Mouse (Mus musculus) mature B cell (primary cell): Measurements from ENCODE around the gene Aup1.

Experiments
- in situ Hi-C: fragments of 300-500 bp; cut with MboI; formaldehyde crosslinking; loops from 2 replicates; pipeline ENCODE4 v1.14.3; 2019

Gene Aup1

GRCm38 (mm10) chr6:83054074-83054851 is at the start of gene Aup1:
Gene Aup1 (plus strand): TSS chr6:83054521.
- in situ Hi-C loops = no loop called here

- in situ Hi-C loops = loop anchor here (10.0 kb wide), 1 partner anchor 70 kb away; the partner anchor contains the start of genes Pcgf1 and Tlx2
Observed at GRCm38 (mm10) chr6:83004872-83005271, 49.4 kb upstream of the Aup1 start.

GRCm38 (mm10) chr6:83005444-83006011 is 48.8 kb upstream of the Aup1 start:
- in situ Hi-C loops = loop anchor here (10.0 kb wide), 1 partner anchor 69 kb away; the partner anchor contains the start of genes Pcgf1 and Tlx2

- in situ Hi-C loops = loop anchor here (10.0 kb wide), 1 partner anchor 69 kb away; the partner anchor contains the start of genes Pcgf1 and Tlx2
Observed at GRCm38 (mm10) chr6:83006114-83006513, 48.2 kb upstream of the Aup1 start.

GRCm38 (mm10) chr6:83008659-83009058 is 45.7 kb upstream of the Aup1 start:
- in situ Hi-C loops = loop anchor here (10.0 kb wide), 1 partner anchor 66 kb away; the partner anchor contains the start of genes Pcgf1 and Tlx2

- in situ Hi-C loops = no loop called here
Observed at GRCm38 (mm10) chr6:83010010-83010409, 44.3 kb upstream of the Aup1 start.

- in situ Hi-C loops = no loop called here
Observed at GRCm38 (mm10) chr6:83011255-83011654, 43.1 kb upstream of the Aup1 start.

GRCm38 (mm10) chr6:83011756-83012155 is 42.6 kb upstream of the Aup1 start:
- in situ Hi-C loops = no loop called here

GRCm38 (mm10) chr6:83013444-83013843 is 40.9 kb upstream of the Aup1 start:
- in situ Hi-C loops = no loop called here

- in situ Hi-C loops = no loop called here
Observed at GRCm38 (mm10) chr6:83014482-83015466, 39.5 kb upstream of the Aup1 start.

- in situ Hi-C loops = no loop called here
Observed at GRCm38 (mm10) chr6:83015749-83016148, 38.6 kb upstream of the Aup1 start.

GRCm38 (mm10) chr6:83017190-83017589 is 37.1 kb upstream of the Aup1 start:
- in situ Hi-C loops = no loop called here

- in situ Hi-C loops = no loop called here
Observed at GRCm38 (mm10) chr6:83019044-83019443, 35.3 kb upstream of the Aup1 start.

GRCm38 (mm10) chr6:83020121-83020520 is 34.2 kb upstream of the Aup1 start:
- in situ Hi-C loops = no loop called here

GRCm38 (mm10) chr6:83020836-83021593 is 33.3 kb upstream of the Aup1 start:
- in situ Hi-C loops = no loop called here

GRCm38 (mm10) chr6:83023008-83023407 is 31.3 kb upstream of the Aup1 start:
- in situ Hi-C loops = no loop called here

- in situ Hi-C loops = no loop called here
Observed at GRCm38 (mm10) chr6:83023786-83024185, 30.5 kb upstream of the Aup1 start.

GRCm38 (mm10) chr6:83024421-83024820 is 29.9 kb upstream of the Aup1 start:
- in situ Hi-C loops = no loop called here

- in situ Hi-C loops = no loop called here
Observed at GRCm38 (mm10) chr6:83025221-83025620, 29.1 kb upstream of the Aup1 start.

GRCm38 (mm10) chr6:83027293-83027692 is 27.0 kb upstream of the Aup1 start:
- in situ Hi-C loops = no loop called here

GRCm38 (mm10) chr6:83027706-83028105 is 26.6 kb upstream of the Aup1 start:
- in situ Hi-C loops = no loop called here
